Mouse (Mus musculus) megakaryocyte, embryonic 14.5 days (primary cell): Measurements from ENCODE around the gene Mthfs. TPM values are rescaled to one million over a fixed set of nuclear protein-coding genes. Genes with fewer than 3 reads are reported as not detected.
"Not testable (repeated sequence)": the region's sequence is repeated elsewhere in the genome, so short reads cannot be mapped to it uniquely, and the experiment has no call there.

Experiments
- H3K27me3 ChIP-seq: replicated peaks from 2 replicates; pipeline ENCODE3; 2012; ENCODE audit warnings: inconsistent platforms
- H3K36me3 ChIP-seq: replicated peaks from 2 replicates; pipeline ENCODE3; 2012; ENCODE audit warnings: low read length, inconsistent platforms, mixed read lengths
- H3K4me1 ChIP-seq: 2 replicates; pipeline ENCODE4 v1.6.1; 2012; ENCODE audit warnings: inconsistent platforms
- H3K4me3 ChIP-seq: replicated peaks from 2 replicates; pipeline ENCODE3; 2012; ENCODE audit warnings: moderate library complexity, mild to moderate bottlenecking, inconsistent platforms
- H3K9me3 ChIP-seq: 2 replicates; pipeline ENCODE4 v1.6.1; 2012; ENCODE audit warnings: inconsistent platforms
- polyA plus RNA-seq: library from polyadenylated mRNA; stranded (reverse); fragments of >175 nt; gene quantifications from 2 replicates; pipeline ENCODE4 v1.2.3, GENCODE M21; 2012; ENCODE audit warnings: low replicate concordance; ENCODE audit not compliant: insufficient read depth

Mthfs gene
- polyA plus RNA-seq: 6.5 TPM in 1 of 2 replicates, not detected in the other

DNA sequence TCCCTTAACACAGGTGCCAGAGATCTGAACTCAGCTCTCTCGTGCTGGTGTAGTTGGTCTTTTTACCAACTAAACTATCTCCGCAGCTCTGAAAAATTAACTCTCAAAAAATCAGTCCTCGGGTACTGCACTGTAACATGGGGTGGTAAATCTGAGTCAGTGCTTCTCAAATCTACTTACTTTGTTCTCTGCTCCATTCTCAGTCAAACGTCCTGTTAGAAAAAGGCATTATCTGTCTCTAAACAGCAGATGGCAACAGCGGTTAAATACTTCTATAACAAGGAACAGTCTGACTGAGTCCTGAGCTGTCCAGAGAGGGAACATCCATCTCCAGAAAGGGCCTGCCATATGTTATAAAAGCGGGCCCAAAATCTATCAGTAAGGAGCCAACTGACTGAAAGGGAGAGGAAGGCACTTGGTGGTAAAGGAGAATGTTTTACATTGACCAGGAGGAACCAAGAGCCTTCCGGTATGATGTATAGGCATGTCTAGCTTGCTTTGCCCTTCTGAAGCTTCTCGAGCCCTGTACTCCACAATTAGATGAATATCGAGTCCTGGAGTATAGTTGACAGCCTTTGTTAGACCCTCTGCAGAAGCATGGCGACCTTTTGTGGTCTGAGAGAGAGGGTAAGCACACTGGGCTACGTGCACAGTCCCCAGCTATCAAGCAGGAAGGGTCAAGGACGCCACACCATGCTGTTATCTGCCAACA is at the start of gene Mthfs:
Mthfs (plus strand) TSS at position 324 of the 712 bp plus-strand sequence.
- H3K27me3 ChIP-seq, H3K36me3 ChIP-seq, H3K4me1 ChIP-seq, H3K9me3 ChIP-seq: not testable (repeated sequence)
- peak within 1 kb of the TSS; percentile 90 for H3K4me3 ChIP-seq

DNA sequence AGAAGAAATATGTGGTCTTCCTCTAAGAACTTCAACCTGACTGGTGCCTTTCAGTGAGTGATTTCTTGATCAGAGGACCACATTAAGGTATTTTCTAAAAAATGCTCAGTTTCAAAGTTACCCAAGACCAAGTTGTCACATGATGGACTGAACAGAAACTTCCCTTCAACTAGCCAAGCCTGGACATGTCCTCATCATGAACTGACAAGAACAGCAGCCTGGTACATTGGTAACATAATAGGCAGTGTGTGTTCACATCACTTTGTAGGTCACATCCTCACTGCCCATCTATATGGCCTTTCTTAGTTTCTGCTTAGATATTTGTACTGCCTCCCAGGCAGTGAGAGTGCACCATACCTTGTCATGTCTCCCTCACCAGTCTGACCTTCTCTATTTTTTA is 37.9 kb upstream of the Mthfs start:
- not testable (repeated sequence) for H3K27me3 ChIP-seq, H3K4me1 ChIP-seq, H3K36me3 ChIP-seq, H3K4me3 ChIP-seq, H3K9me3 ChIP-seq

- not testable (repeated sequence) for H3K4me1 ChIP-seq, H3K9me3 ChIP-seq, H3K4me3 ChIP-seq, H3K36me3 ChIP-seq, H3K27me3 ChIP-seq
Observed at GRCm38 (mm10) chr9:89178833-89179232, 31.6 kb upstream of the Mthfs start.

DNA sequence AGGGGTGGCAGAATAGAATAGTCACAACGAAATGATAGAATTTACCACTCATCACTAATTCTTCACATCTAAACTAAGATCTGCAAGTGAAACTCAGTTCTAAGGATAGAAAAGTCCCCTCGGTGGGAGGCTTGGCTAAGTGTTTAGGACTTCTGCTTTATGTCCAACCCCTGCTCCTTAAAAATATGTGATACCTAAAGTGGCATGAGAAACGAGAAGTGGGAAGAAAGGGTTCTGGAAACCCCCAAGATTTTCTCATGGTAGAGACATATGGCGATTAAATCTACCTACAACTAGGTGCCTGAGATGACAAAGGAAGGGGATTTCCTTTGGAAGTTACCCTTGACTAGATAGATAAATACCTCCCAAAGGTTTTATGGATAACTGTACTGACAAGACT is 31.0 kb upstream of the Mthfs start:
- H3K4me1 ChIP-seq, H3K9me3 ChIP-seq, H3K27me3 ChIP-seq, H3K4me3 ChIP-seq, H3K36me3 ChIP-seq: not testable (repeated sequence)

DNA sequence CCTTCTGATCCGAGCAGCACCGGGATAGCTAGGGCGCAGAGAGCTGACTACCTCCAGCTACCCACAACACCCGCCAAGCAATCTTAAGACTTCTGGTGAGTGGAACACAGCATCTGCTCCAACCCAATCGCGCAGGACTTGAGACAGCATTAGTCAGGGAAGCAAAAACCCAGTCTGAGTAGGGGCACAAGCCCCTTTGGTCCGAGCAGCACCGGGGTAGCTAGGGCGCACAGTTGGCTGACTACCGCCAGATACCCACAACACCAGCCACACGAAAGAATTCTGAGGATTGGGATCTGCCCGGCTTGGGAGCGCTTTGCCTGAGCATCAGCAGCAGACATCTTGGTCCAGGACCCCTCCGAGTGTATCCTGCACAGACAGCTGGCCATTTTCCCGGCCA is 23.5 kb upstream of the Mthfs start:
- not testable (repeated sequence) for H3K4me3 ChIP-seq, H3K27me3 ChIP-seq, H3K9me3 ChIP-seq, H3K4me1 ChIP-seq, H3K36me3 ChIP-seq

- not testable (repeated sequence) for H3K4me1 ChIP-seq, H3K4me3 ChIP-seq, H3K27me3 ChIP-seq, H3K36me3 ChIP-seq, H3K9me3 ChIP-seq
Observed at GRCm38 (mm10) chr9:89195483-89195882, 15.0 kb upstream of the Mthfs start.

- not testable (repeated sequence) for H3K9me3 ChIP-seq, H3K27me3 ChIP-seq
Observed at GRCm38 (mm10) chr9:89197509-89197908, 13.0 kb upstream of the Mthfs start.

GRCm38 (mm10) chr9:89198349-89198748 is 12.1 kb upstream of the Mthfs start:
- H3K36me3 ChIP-seq, H3K9me3 ChIP-seq, H3K4me1 ChIP-seq, H3K27me3 ChIP-seq, H3K4me3 ChIP-seq: not testable (repeated sequence)

More at GRCm38 (mm10) chr9:89197509-89197908, 13.0 kb upstream of the Mthfs start:
- not testable (repeated sequence) for H3K4me1 ChIP-seq, H3K4me3 ChIP-seq, H3K36me3 ChIP-seq

DNA sequence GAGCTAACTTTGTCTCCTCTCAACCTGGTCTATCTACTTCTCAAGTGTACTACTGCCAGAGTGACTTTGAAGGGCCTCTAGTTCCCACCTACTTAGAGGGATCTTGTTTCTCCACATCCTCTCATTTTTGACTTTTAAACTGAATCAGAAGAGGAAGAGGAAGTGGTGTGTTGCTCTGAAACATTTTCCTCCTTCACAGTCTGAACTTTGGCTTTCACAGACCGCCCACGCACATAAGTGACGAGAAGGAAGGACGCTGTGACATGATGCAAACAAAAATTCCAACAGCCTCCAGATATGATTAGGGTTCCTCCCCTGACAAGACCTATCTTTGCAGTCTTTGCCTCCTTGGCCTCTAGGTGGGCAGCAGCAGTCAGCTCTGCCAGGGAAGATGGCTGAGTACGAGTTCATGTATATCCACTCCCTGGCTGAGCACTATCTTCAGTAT is 11.5 kb upstream of the Mthfs start, which contains the start of the genes Bcl2a1b and Gm29094:
Bcl2a1b (plus strand) TSS at position 241 of the 448 bp plus-strand sequence.
Gm29094 (plus strand) TSS at position 411 of the 448 bp plus-strand sequence.
- H3K4me1 ChIP-seq, H3K9me3 ChIP-seq, H3K36me3 ChIP-seq, H3K27me3 ChIP-seq, H3K4me3 ChIP-seq: not testable (repeated sequence)

- not testable (repeated sequence) for H3K36me3 ChIP-seq, H3K4me3 ChIP-seq, H3K27me3 ChIP-seq
Observed at GRCm38 (mm10) chr9:89202256-89202655, 8.2 kb upstream of the Mthfs start.

GRCm38 (mm10) chr9:89208939-89209338 is 1.5 kb upstream of the Mthfs start:
- H3K4me3 ChIP-seq, H3K9me3 ChIP-seq, H3K4me1 ChIP-seq, H3K36me3 ChIP-seq, H3K27me3 ChIP-seq: not testable (repeated sequence)

More at GRCm38 (mm10) chr9:89202256-89202655, 8.2 kb upstream of the Mthfs start:
- H3K4me1 ChIP-seq, H3K9me3 ChIP-seq: not testable (repeated sequence)

DNA sequence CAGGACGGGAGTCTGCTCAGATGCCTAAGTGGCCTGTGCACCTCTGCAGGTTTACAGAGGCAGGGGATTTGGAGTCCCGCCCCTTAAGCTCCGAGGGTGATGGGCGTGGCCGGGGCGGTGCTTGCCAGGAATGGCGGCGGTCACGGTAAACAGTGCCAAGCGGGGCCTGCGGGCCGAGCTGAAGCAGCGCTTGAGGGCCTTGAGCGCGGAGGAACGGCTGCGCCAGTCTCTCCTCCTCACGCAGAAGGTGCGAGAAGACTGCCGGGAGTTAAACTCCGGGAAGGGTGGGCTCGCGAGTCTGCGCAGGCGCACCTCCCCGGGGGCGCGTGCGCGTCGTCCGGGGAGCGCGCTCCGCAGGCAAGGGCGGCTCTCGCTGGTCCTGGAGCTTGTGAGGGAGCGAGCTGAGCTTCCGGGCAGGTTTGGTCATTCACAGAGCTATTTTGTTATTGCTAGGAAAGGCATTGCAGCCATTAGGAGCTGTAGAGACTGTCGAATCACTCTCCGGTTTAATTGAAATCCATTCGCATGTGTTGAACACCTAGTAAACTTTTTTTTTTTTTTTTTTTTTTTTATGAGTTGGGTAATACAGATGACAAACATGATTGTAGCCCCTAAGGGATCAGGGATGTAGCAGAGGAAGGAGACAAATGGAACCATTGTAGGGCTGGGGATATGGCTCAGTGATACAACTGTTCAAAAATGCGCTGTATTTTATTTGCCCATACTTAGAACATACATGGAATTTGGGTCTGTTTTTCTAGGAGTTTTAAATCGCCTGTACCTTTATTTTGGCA is 786 bp downstream of the Mthfs start:
- H3K9me3 ChIP-seq, H3K36me3 ChIP-seq, H3K4me1 ChIP-seq, H3K4me3 ChIP-seq, H3K27me3 ChIP-seq: not testable (repeated sequence)

DNA sequence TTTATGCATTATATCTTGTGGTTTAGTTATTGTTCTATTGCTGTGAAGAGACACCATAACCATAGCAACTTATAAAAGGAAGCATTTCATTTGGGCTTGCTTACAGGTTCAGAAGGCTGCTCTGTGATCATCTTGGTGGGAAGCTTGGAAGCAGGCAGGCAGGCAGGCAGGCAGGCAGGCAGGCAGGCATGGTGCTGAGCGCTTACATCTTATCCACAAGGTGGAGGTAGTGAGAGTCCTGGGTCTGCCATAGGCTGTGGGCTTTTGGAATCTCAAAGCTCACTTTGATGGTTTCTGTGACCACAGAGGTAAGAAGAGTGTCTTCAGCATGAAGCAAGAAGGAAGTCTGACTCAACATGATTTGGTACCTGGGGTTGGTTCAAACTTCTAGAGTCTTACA is 2.0 kb downstream of the Mthfs start:
- not testable (repeated sequence) for H3K27me3 ChIP-seq, H3K4me1 ChIP-seq, H3K36me3 ChIP-seq, H3K4me3 ChIP-seq, H3K9me3 ChIP-seq

DNA sequence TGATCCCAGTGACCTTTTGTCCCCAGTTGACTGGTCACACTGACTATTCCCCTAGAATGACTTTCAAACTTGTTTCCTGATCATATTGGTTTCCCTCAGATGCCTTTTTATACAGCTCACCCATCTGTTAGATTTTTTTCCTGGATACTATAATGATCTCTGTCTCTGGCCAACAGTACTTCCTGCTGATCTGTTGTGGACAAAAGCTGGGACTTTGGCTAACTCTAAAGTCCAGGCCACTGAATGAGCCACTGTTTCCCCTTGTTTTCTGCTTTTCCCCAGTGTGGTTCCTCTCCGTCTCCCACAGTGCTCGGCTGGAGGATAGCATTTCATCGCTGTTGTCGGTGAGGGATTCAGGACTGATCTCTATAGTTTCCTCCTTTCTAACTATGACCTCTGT is 7.7 kb downstream of the Mthfs start:
- H3K9me3 ChIP-seq, H3K4me1 ChIP-seq, H3K27me3 ChIP-seq, H3K36me3 ChIP-seq, H3K4me3 ChIP-seq: not testable (repeated sequence)

GRCm38 (mm10) chr9:89219668-89220067 is 9.2 kb downstream of the Mthfs start:
- not testable (repeated sequence) for H3K27me3 ChIP-seq, H3K36me3 ChIP-seq, H3K4me3 ChIP-seq, H3K9me3 ChIP-seq, H3K4me1 ChIP-seq

DNA sequence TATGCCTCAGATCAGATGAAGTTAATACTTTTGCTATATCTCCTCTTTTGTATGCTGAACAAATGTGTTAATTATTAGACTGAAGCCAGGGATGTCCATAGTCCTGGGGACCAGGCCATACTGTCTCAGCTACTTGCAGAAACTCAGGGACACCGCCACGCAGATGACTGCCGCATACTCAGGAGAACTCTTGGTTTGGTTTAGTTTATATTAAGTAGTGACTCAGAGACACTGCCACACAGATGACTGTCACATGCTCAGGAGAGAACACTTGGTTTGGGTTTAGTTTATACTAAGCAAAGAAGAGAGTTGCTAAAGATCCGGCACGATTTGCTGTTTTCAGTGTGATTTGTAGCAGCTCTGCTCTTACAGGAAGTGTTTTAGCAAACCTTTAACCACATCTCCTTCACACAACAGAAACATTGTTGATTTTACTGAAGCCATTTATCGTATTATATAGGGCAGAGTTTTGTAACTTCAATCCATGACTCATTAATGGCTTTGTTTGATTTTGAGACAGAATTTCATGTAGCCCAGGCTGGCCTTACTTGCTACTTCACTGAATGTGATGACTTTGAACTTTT is 10.3 kb downstream of the Mthfs start:
- not testable (repeated sequence) for H3K9me3 ChIP-seq, H3K4me1 ChIP-seq, H3K4me3 ChIP-seq, H3K27me3 ChIP-seq, H3K36me3 ChIP-seq
